Mouse (Mus musculus) frontal cortex, postnatal 36 days (tissue): ENCODE data around the gene Chil1.
A peak's percentile ranks its signal among the peaks of the same experiment; 100 is the strongest.

ENCODE experiments used
- DNase-seq, 2 experiments: peaks; one replicate each; pipeline ENCODE4 v3.0.0; 2022; ENCODE audit warnings: low spot score in 2 of 2

Gene Chil1

GRCm38 (mm10) chr1:134230638-134231228 is 48.8 kb downstream of the Chil1 start:
- no peak for DNase-seq

GRCm38 (mm10) chr1:134231270-134231669 is 49.3 kb downstream of the Chil1 start:
- no peak for DNase-seq

GRCm38 (mm10) chr1:134231681-134232080 is 49.7 kb downstream of the Chil1 start:
- no peak for DNase-seq

DNA sequence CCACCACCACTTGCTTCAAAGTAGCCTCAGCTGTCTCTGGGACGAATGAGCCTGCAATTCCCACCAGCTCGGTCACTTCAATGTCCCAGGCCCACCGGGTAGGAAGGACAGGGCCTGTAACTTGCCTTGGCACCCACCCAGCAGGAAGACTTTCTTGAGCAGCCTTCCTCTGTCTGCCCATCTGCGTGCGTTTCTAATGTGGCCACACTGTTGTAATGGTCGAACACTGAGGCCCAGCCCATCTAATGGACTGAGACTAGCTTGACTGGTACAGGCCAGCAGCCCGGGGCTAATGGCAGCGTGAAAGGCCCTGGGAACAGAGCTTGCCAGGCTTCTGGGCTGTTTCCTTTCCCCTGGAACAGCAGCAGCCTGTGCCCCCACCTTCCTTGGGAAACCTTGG is 50.4 kb downstream of the Chil1 start:
- DNase-seq, result no peak

DNA sequence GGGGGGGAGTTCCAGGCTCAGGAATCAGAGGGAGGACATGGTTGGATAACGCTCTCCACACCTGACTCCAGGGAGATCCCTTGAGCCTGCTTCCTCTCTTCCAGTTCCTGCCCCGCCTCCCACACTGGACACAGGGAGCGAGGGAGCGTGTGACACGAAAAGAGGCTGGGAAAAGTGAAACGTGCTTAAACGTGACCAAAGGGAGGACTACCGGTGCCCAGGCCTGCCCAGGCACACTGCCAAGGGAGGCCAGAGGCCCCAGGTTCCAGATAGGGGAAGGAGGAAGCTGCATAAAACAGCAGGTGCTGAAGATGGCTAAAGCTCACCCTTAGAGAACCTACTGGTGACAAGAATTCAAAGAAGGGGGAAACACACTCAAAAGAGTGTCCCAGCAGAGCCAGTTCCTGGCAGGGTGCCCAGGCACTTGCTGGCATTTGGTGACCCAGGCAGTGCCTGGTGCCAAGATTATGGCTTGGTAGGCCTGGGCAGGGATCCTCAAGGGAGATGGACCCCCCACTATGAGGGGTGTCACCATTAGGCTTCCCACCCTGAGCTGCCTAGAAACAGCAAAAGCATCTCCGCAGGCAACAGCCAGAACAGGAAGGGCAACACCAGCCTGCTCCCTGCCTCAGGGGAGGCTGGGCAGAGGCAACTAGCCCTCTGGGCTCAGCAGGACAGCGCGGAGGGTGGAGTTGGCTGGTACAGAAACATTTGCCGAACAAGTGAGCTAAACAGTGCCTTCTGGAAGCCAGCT is 51.0 kb downstream of the Chil1 start:
- DNase-seq, result peak; percentile 63 to 81

GRCm38 (mm10) chr1:134233681-134234454 is 51.9 kb downstream of the Chil1 start:
- no peak for DNase-seq

GRCm38 (mm10) chr1:134234455-134235390 is 52.7 kb downstream of the Chil1 start:
- peak; percentile 69 to 72 for DNase-seq

DNA sequence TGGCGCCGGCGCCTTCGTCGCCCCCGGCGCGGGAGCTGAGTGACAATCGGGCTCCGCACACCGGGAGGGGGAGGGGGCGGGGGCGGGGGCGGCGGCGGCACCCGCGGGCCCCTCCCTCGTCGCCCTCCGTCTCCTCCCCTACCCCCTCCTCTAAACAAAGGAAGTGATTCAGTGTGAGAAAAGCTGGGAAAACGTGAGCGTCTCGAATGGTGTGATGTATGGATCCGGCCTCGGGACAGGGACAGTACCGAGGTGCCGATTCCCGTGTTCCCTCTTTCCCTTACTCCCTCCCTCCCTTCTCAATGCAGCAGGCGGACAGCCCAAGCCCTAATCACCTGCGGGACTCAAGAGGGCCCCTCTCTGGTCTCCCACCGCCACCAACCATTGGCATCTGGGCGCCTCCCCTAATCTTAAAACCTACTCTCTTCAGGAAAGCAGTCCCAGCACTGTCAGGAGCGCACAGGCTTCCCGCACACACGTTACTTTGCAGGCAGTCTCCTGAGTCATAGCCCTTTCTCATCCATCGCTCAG is 53.5 kb downstream of the Chil1 start, which contains the start of gene Adora1:
TSS of gene Adora1 (minus strand) at position 41 of the 531 bp plus-strand sequence.
- DNase-seq, result no peak

GRCm38 (mm10) chr1:134236142-134236541 is 54.2 kb downstream of the Chil1 start:
- no peak for DNase-seq

GRCm38 (mm10) chr1:134237438-134237837 is 55.5 kb downstream of the Chil1 start:
- no peak for DNase-seq
